Comparison of ENCODE assay signal across 8 mouse cellular contexts in genomic region chr17:29415761-29416662, GRCm38 (mm10). TPM values are rescaled to one million over a fixed set of nuclear protein-coding genes. Genes with fewer than 3 reads are reported as not detected.
DNase-seq lines count a peak whose midpoint lies in the region; ATAC-seq and TF ChIP-seq lines count a peak whose summit lies in the region.

No protein-coding gene starts in this region.

- intact Hi-C loops in left cerebral cortex, postnatal 4 days (cut with DNase I) = no loop called here

- no peaks in the 10 kb centered on the region for H3K36me3 ChIP-seq in forebrain, postnatal 0 days (ENCODE audit: insufficient read depth)
- no peaks in the 10 kb centered on the region for H3K36me3 ChIP-seq in hindbrain, embryonic 10.5 days
- H3K36me3 ChIP-seq in liver, embryonic 14.5 days (replicated peaks; ENCODE audit: control insufficient read depth, insufficient read depth, low read depth) = no peaks in the 10 kb centered on the region

- 16% methylated on average over 31 of the region's 31 CpGs for WGBS in forebrain, postnatal 0 days
- WGBS in hindbrain, embryonic 10.5 days = 9% methylated on average over 31 of the region's 31 CpGs
- 30% methylated on average over 31 of the region's 31 CpGs for whole genome bisulfite sequencing in liver, embryonic 14.5 days (ENCODE audit: insufficient replicate concordance)

- no peak overlapping the region for H3K4me3 ChIP-seq in forebrain, postnatal 0 days (ENCODE audit: low read depth, low read length)
- H3K4me3 ChIP-seq in hindbrain, embryonic 10.5 days = peak overlapping the region; percentile 44
- H3K4me3 ChIP-seq in liver, embryonic 14.5 days (ENCODE audit: insufficient read depth in 1 of 2, low read depth in 2 of 2, low read length in 2 of 2) = no peak overlapping the region

- H3K9ac ChIP-seq in forebrain, postnatal 0 days = no peak overlapping the region; the same call in 1 of the 2 replicates
- no peak overlapping the region for H3K9ac ChIP-seq in liver, embryonic 14.5 days (replicated peaks)

- no peak for TF ChIP-seq CTCF in forebrain, postnatal 0 days (IDR thresholded peaks at IDR 0.05; ENCODE audit: low read depth)
- TF ChIP-seq CTCF in liver, embryonic 14.5 days (IDR thresholded peaks at IDR 0.05; ENCODE audit: low read depth) = no peak

- TF ChIP-seq EP300 in liver, embryonic 14.5 days (IDR thresholded peaks at IDR 0.05; ENCODE audit: low read depth) = no peak

- no peak for ATAC-seq in forebrain, postnatal 0 days
- ATAC-seq in liver, embryonic 14.5 days (ENCODE audit: insufficient read depth) = no peak

- H3K9me3 ChIP-seq in forebrain, postnatal 0 days (ENCODE audit: low read length) = no peaks in the 10 kb centered on the region
- no peaks in the 10 kb centered on the region for H3K9me3 ChIP-seq in hindbrain, embryonic 10.5 days
- no peaks in the 10 kb centered on the region for H3K9me3 ChIP-seq in liver, embryonic 14.5 days (ENCODE audit: control insufficient read depth, low read length)

- H3K27ac ChIP-seq in forebrain, postnatal 0 days (ENCODE audit: low read depth, low read length) = no peak overlapping the region
- H3K27ac ChIP-seq in hindbrain, embryonic 10.5 days = peak overlapping the region; percentile 86
- H3K27ac ChIP-seq in liver, embryonic 14.5 days = no peak overlapping the region

- peak; percentile 52 for DNase-seq in left cerebral cortex, postnatal 4 days
- no peak for DNase-seq in left cerebral cortex, adult 11 months (ENCODE audit: low spot score)
- no peak for DNase-seq in forebrain, postnatal 0 days
- peak; percentile 85 for DNase-seq in hindbrain, embryonic 10.5 days (ENCODE audit: low spot score)
- DNase-seq in liver, embryonic 14.5 days (ENCODE audit: low read depth in 3 of 3, low spot score in 3 of 3) = no peak
- DNase-seq in retina, embryonic 14.5 days (ENCODE audit: low spot score) = peak; percentile 57
- no peak for DNase-seq in spleen, postnatal 14 days (ENCODE audit: low spot score in 2 of 2)
- DNase-seq in frontal cortex, postnatal 25 days (ENCODE audit: low spot score in 2 of 2) = no peak

- peak overlapping the region; percentile 23; the same call in 1 of the 2 replicates for H3K4me2 ChIP-seq in forebrain, postnatal 0 days (ENCODE audit: low read depth)
- H3K4me2 ChIP-seq in liver, embryonic 14.5 days (ENCODE audit: low read depth) = peak overlapping the region; percentile 33

- H3K27me3 ChIP-seq in forebrain, postnatal 0 days (ENCODE audit: insufficient read depth, low read length) = no peaks in the 10 kb centered on the region
- H3K27me3 ChIP-seq in hindbrain, embryonic 10.5 days (ENCODE audit: insufficient read depth, poor library complexity, severe bottlenecking) = peaks cover 31% of the 10 kb centered on the region
- H3K27me3 ChIP-seq in liver, embryonic 14.5 days (ENCODE audit: control insufficient read depth, insufficient read depth, low read length) = peaks cover 24% of the 10 kb centered on the region

- H3K4me1 ChIP-seq in forebrain, postnatal 0 days (ENCODE audit: insufficient read depth) = no peaks in the 10 kb centered on the region
- peaks cover 32% of the 10 kb centered on the region for H3K4me1 ChIP-seq in hindbrain, embryonic 10.5 days (replicated peaks)
- H3K4me1 ChIP-seq in liver, embryonic 14.5 days (replicated peaks; ENCODE audit: control insufficient read depth in 2 of 2, insufficient read depth in 2 of 2, low read length in 1 of 2) = peaks cover 11 to 14% of the 10 kb centered on the region in 2 experiments

RNA-seq across cellular contexts. Expression of gene Fgd2, which starts 55.3 kb away (rescaled TPM):
- 1 to 10 TPM; 4.5 to 6.4 TPM for total RNA-seq in left cerebral cortex, postnatal 4 days (2021)
- total RNA-seq in forebrain, postnatal 0 days (2014; rRNA removed) = 15.9 and 17.3 TPM in 2 replicates
- 9.2 and 14.1 TPM in 2 replicates for polyA plus RNA-seq in forebrain, postnatal 0 days (2015; fragmentation: Nextera tagmentation; extraction: Ambion mirVana)
- 5.9 and 7.5 TPM in 2 replicates for polyA plus RNA-seq in hindbrain, embryonic 10.5 days (2016; fragmentation: Nextera tagmentation; extraction: Ambion mirVana)
- 8.5 and 8.6 TPM in 2 replicates for polyA plus RNA-seq in liver, embryonic 14.5 days (2012; rRNA removed)
- 3.8 and 4.0 TPM in 2 replicates for polyA plus RNA-seq in liver, embryonic 14.5 days (2014; fragmentation: Nextera tagmentation; extraction: Ambion mirVana)

Comparison
In these comparisons a context has a peak if more than half of its experiments do, and no peak if none do; other contexts are left out.
1. DNase-seq: peak in left cerebral cortex, postnatal 4 days (single experiment), hindbrain, embryonic 10.5 days (single experiment) and retina, embryonic 14.5 days (single experiment); none in left cerebral cortex, adult 11 months (single experiment), forebrain, postnatal 0 days (single experiment), liver, embryonic 14.5 days (0 of 3), spleen, postnatal 14 days (0 of 2) and frontal cortex, postnatal 25 days (0 of 2).